Mouse (Mus musculus) liver, adult 2 months (tissue): ENCODE measurements at regions not wholly inside any gene's neighbourhood (a gene's known extent, or its start where the extent isn't known, plus 50 kb on each side); places are given as distances from the start of the nearest gene placed in this dataset.
A peak's percentile ranks its signal among the peaks of the same experiment; 100 is the strongest.

ENCODE experiments used
- DNase-seq: peaks from one replicate; pipeline ENCODE4 v3.0.0-alpha.2; 2011; ENCODE audit warnings: low read depth, low spot score; ENCODE audit errors: extremely low read depth
- H3K27ac ChIP-seq: fragments of 200-500 bp; replicated peaks from 2 replicates; pipeline ENCODE4 v1.5.1; 2012; ENCODE audit warnings: low read depth, mild to moderate bottlenecking, control low read depth, inconsistent platforms, low read length; ENCODE audit not compliant: insufficient read depth
- H3K27me3 ChIP-seq: fragments of 200-500 bp; 2 replicates; pipeline ENCODE4 v1.6.1; 2012; ENCODE audit warnings: mild to moderate bottlenecking, moderate library complexity, low read length, inconsistent platforms; ENCODE audit not compliant: control insufficient read depth, insufficient read depth
- H3K36me3 ChIP-seq: fragments of 200-500 bp; 2 replicates; pipeline ENCODE4 v1.6.1; 2012; ENCODE audit warnings: low read length, inconsistent platforms; ENCODE audit not compliant: control insufficient read depth, insufficient read depth
- H3K4me1 ChIP-seq: fragments of 200-500 bp; 2 replicates; pipeline ENCODE4 v1.6.1; 2011; ENCODE audit warnings: low read length; ENCODE audit not compliant: control insufficient read depth, insufficient read depth
- H3K4me3 ChIP-seq: fragments of 200-500 bp; 2 replicates; pipeline ENCODE4 v1.5.1; 2011; ENCODE audit warnings: low read depth, mild to moderate bottlenecking, control low read depth, low read length, moderate library complexity; ENCODE audit not compliant: insufficient read depth
- H3K79me2 ChIP-seq: fragments of 200-500 bp; 2 replicates; pipeline ENCODE4 v1.6.1; 2012; ENCODE audit warnings: inconsistent platforms, mild to moderate bottlenecking, low read length, moderate library complexity; ENCODE audit not compliant: control insufficient read depth, insufficient read depth
- H3K9ac ChIP-seq: fragments of 200-500 bp; 2 replicates; pipeline ENCODE4 v1.6.1; 2012; ENCODE audit warnings: low read depth, mild to moderate bottlenecking, control low read depth, inconsistent platforms, low read length
- CTCF ChIP-seq: fragments of 200-500 bp; IDR thresholded peaks from 2 replicates; pipeline ENCODE4 v1.5.1; 2011; ENCODE audit warnings: low read depth, low read length, control low read depth
- POLR2A ChIP-seq: fragments of 200-500 bp; IDR thresholded peaks from 2 replicates; pipeline ENCODE4 v1.6.1; 2011; ENCODE audit warnings: low read length, control low read depth; ENCODE audit not compliant: insufficient read depth; ENCODE audit errors: extremely low read depth
- WGBS: fragments of 180-500 bp; shearing (Covaris S2); methylation state at CpG from one replicate; pipeline ENCODE4 v1.1.7; 2018; 5-methylcytosine and 5-hydroxymethylcytosine counted together

DNA sequence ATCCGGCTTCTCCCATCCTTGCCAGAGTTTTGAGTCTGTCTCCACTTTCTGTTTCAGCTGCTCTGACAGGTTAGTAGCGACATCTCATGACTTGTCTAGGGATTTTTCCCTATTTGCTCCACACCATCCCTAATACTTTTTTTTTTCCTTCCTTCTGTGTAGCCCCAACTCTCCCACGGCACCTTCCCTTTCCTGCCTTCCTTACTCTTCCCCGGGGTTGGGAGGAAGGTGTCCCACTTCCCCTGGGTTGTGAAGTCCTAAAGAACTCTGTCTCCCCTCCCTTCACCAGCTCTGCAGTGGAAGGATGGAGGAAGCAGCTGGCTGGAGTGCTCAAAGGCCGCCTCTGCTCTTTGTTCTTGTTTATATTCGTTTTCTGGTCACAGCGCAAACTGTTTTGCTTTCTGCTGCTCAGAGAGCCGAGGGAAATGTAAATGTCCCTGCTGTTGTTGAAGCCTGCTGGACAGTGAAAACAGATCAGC is 98.5 kb downstream of the Hsd17b3 start:
- Histone ChIP-seq H3K79me2 (no peaks in the 10 kb centered on the region), H3K36me3 (no peaks in the 10 kb centered on the region), H3K4me3 (no peak overlapping the region), H3K27me3 (no peaks in the 10 kb centered on the region), H3K9ac (no peak overlapping the region), H3K27ac (no peak overlapping the region), H3K4me1 (peaks cover 5% of the 10 kb centered on the region)
- TF ChIP-seq POLR2A (no peak), CTCF (peak; percentile 35; the same call in 1 of the 2 replicates)
- DNase-seq, result peak; percentile 62
- 12% methylated on average over 8 of the region's 8 CpGs for whole genome bisulfite sequencing

DNA sequence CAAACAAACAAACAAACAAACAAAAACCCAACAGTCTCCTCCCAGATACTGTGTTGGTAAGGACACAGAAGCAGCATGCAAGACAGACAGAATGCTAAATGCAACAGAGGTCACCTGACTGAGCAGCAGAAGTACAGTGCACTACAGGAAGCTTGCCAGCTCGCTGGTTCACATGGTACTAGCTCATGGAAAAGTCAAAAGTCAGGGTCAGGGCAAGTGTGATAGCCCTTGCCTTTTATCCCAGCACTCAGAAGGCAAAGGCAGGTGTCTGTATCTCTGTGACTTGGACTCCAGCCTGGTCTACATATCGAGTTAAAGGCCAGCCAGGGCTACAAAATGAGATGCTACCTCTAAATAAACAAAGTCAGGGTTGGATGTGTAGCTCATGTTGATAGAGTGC is 99.3 kb downstream of the Hsd17b3 start:
- TF ChIP-seq CTCF, result no peak
- no peak for TF ChIP-seq POLR2A

GRCm38 (mm10) chr13:63988263-63988662 is 100.8 kb downstream of the Hsd17b3 start:
- Histone ChIP-seq H3K9ac (no peak overlapping the region), H3K79me2 (no peaks in the 10 kb centered on the region), H3K36me3 (no peaks in the 10 kb centered on the region), H3K4me1 (peaks cover 5% of the 10 kb centered on the region), H3K4me3 (no peak overlapping the region), H3K27ac (no peak overlapping the region), H3K27me3 (no peaks in the 10 kb centered on the region)
- no peak for TF ChIP-seq CTCF
- no peak for TF ChIP-seq POLR2A
- WGBS, result 89% methylated on average over 4 of the region's 4 CpGs
- DNase-seq, result no peak

More for the DNA sequence above, 99.3 kb downstream of the Hsd17b3 start:
- Histone ChIP-seq H3K36me3 (no peaks in the 10 kb centered on the region), H3K4me1 (peaks cover 5% of the 10 kb centered on the region), H3K27ac (peak overlapping the region; percentile 24; the same call in 1 of the 2 replicates), H3K79me2 (no peaks in the 10 kb centered on the region), H3K9ac (no peak overlapping the region), H3K27me3 (no peaks in the 10 kb centered on the region), H3K4me3 (no peak overlapping the region)
- peak; percentile 93 for DNase-seq
- WGBS, result 9% methylated on average over 2 of the region's 2 CpGs

DNA sequence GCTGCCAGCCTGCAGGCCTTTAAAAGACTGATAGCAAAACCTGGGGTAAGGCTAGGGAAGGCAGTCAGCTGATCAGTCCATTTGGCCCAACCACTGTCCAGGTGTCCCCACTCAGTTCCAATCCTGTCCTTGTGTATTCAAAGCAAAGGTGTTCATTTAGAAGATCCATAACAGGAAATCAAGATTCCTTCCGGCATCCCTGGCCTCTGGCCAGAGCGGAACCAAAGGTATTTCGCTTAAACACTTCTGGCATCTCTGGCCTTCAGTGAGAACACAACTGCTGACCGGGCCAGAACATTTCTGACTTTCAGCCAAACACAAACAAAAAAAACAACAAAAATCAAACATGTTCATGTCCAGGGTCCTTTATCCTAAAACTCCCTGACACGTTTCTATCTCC is 102.3 kb downstream of the Hsd17b3 start:
- peaks cover 5% of the 10 kb centered on the region for H3K4me1 ChIP-seq
- H3K79me2 ChIP-seq, result no peaks in the 10 kb centered on the region
- TF ChIP-seq POLR2A (no peak), CTCF (no peak)
- DNase-seq, result peak; percentile 22
- H3K27me3 ChIP-seq, result no peaks in the 10 kb centered on the region
- H3K27ac ChIP-seq, result no peak overlapping the region
- 40% methylated on average over 5 of the region's 5 CpGs for WGBS
- no peak overlapping the region for H3K9ac ChIP-seq
- no peak overlapping the region for H3K4me3 ChIP-seq
- H3K36me3 ChIP-seq, result no peaks in the 10 kb centered on the region

DNA sequence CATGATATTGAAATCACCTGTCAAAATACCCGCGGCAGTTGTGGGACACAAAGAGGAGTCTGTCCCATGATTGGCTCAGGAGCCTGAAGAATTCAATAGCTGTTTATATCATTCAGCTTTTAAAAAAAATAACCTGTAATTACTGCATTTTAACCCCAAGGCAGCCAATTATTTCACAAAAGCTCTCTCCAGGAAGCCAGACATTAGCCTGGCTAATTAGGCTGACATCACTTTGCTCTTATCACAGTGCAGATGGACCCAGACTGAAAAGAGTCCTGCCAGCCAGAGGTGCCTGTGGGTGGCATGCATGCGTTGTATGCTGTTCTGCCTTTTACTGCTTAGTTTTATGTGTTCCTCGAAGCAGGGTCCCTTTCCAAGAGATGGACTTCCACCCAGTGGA is 103.4 kb downstream of the Hsd17b3 start:
- Histone ChIP-seq H3K27ac (no peak overlapping the region), H3K9ac (no peak overlapping the region), H3K27me3 (no peaks in the 10 kb centered on the region), H3K79me2 (no peaks in the 10 kb centered on the region), H3K36me3 (no peaks in the 10 kb centered on the region), H3K4me3 (no peak overlapping the region), H3K4me1 (peaks cover 5% of the 10 kb centered on the region)
- TF ChIP-seq CTCF (no peak), POLR2A (no peak)
- no peak for DNase-seq
- 57% methylated on average over 4 of the region's 4 CpGs for WGBS

GRCm38 (mm10) chr13:63985086-63985485 is 103.9 kb downstream of the Hsd17b3 start:
- Histone ChIP-seq H3K79me2 (no peaks in the 10 kb centered on the region), H3K27ac (no peak overlapping the region), H3K4me3 (no peak overlapping the region), H3K27me3 (no peaks in the 10 kb centered on the region), H3K9ac (no peak overlapping the region), H3K36me3 (no peaks in the 10 kb centered on the region), H3K4me1 (peaks cover 4% of the 10 kb centered on the region)
- no peak for DNase-seq
- TF ChIP-seq POLR2A, result no peak
- no peak for TF ChIP-seq CTCF
- WGBS, result 84% methylated on average over 5 of the region's 5 CpGs
